Mouse (Mus musculus) cerebellum, adult 2 months (tissue): ENCODE results near the gene Dlgap5. TPM values are rescaled to one million over a fixed set of nuclear protein-coding genes. Genes with fewer than 3 reads are reported as not detected.

ENCODE experiments used
- DNase-seq, 2 experiments: peaks; one replicate each; pipeline ENCODE4 v3.0.0; 2021
- H3K27ac ChIP-seq: fragments of 200-500 bp; 2 replicates; pipeline ENCODE4 v1.5.1; 2012; ENCODE audit warnings: low read length, control low read depth, inconsistent platforms; ENCODE audit not compliant: insufficient read depth
- H3K27me3 ChIP-seq: fragments of 200-500 bp; 2 replicates; pipeline ENCODE4 v1.6.1; 2012; ENCODE audit warnings: inconsistent platforms, mild to moderate bottlenecking, low read length, moderate library complexity; ENCODE audit not compliant: control insufficient read depth, insufficient read depth
- H3K4me1 ChIP-seq: fragments of 200-500 bp; 2 replicates; pipeline ENCODE4 v1.6.1; 2011; ENCODE audit warnings: low read length; ENCODE audit not compliant: control insufficient read depth, insufficient read depth
- H3K4me3 ChIP-seq: fragments of 200-500 bp; replicated peaks from 2 replicates; pipeline ENCODE3; 2011; ENCODE audit warnings: mild to moderate bottlenecking, low read depth, low read length, control low read depth; ENCODE audit not compliant: insufficient read depth
- CTCF ChIP-seq: fragments of 200-500 bp; IDR thresholded peaks from 2 replicates; pipeline ENCODE4 v1.5.1; 2011; ENCODE audit warnings: low read depth, mild to moderate bottlenecking, control low read depth, low read length, moderate library complexity, borderline replicate concordance; ENCODE audit not compliant: insufficient read depth
- POLR2A ChIP-seq: fragments of 200-500 bp; IDR thresholded peaks from 2 replicates; pipeline ENCODE4 v1.6.1; 2011; ENCODE audit warnings: low read length, control low read depth, borderline replicate concordance; ENCODE audit not compliant: insufficient read depth
- WGBS: fragments of 180-500 bp; shearing (Covaris S2); methylation state at CpG from one replicate; pipeline ENCODE4 v1.1.7; 2018; 5-methylcytosine and 5-hydroxymethylcytosine counted together
- polyA plus RNA-seq: library from polyadenylated mRNA; depleted of rRNA; stranded (reverse); fragments of >200 nt; gene quantifications from 2 replicates; pipeline ENCODE4 v1.2.3, GENCODE M21; 2012

The Dlgap5 gene
- polyA plus RNA-seq, 1 experiment: 0.31 TPM

DNA sequence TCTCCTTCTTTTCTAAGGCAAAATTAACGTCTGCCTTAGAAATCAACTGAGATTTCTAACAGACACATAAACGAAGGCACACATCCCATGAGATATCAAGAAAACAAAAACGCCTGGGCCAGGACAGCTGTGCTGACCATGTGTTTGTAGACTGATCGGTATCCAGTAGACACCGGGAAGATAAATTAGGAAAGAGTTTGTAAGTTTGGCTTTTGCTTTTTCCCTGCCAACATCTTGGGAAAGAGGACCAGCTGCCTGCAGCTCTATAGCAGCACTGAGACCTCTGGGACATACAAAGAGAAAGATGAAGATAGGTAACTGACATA, 422 bp upstream of the Dlgap5 start:
- H3K27ac ChIP-seq: no peak overlapping the region
- H3K27me3 ChIP-seq: no peaks in the 10 kb centered on the region
- TF ChIP-seq CTCF (no peak), POLR2A (no peak)
- DNase-seq: no peak
- 26% methylated on average over 5 of the region's 5 CpGs for WGBS
- peak overlapping the region; percentile 93 for H3K4me3 ChIP-seq
- H3K4me1 ChIP-seq: no peaks in the 10 kb centered on the region

DNA sequence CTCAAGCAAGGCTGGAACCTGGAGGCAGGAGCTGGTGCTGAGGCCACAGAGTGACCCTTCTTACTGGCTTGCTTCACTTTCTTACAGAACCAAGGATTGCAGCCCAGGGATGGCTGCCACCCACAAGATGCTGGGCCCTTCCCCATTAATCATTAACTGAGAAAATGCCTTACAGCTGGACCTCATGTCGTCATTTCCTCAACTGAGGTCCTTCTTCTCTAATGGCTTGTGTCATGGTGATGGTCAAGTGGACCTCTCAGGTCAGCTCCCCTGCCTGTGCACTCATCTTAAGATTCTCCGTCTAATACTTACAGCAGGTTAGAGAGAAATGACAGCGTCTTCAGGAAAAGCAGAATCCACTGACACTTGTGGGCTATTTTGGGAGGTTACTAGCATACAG, 861 bp downstream of the Dlgap5 start:
- no peak for DNase-seq
- Histone ChIP-seq H3K27me3 (no peaks in the 10 kb centered on the region), H3K27ac (no peak overlapping the region), H3K4me1 (no peaks in the 10 kb centered on the region), H3K4me3 (no peak overlapping the region)
- TF ChIP-seq CTCF: no peak
- no peak for TF ChIP-seq POLR2A
- WGBS: 27% methylated on average over 3 of the region's 3 CpGs

DNA sequence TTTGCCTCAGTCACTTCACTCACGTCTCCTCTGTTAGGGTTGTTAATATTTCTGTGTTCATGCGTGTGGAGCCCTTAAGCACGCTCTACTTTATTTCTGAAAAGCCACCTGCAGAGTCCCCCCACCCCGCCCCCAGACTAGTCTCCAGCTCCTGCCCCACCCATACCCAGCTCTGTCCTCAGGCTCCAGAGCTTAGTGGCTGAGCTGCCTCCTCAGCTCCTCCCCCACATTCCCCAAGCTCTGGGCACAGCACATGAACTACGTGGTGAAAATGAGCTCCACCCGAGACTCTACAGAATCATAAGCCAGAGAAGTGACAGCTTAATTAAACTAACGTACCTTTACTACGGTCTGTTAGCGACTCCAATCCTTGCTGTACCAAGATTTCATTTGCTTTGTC, 12.2 kb downstream of the Dlgap5 start:
- no peak overlapping the region for H3K27ac ChIP-seq
- no peaks in the 10 kb centered on the region for H3K27me3 ChIP-seq
- no peaks in the 10 kb centered on the region for H3K4me1 ChIP-seq
- no peak for DNase-seq
- H3K4me3 ChIP-seq: no peak overlapping the region
- TF ChIP-seq POLR2A (no peak), CTCF (no peak)
- WGBS: 79% methylated on average over 9 of the region's 9 CpGs

- Histone ChIP-seq H3K4me3 (no peak overlapping the region), H3K27me3 (no peaks in the 10 kb centered on the region), H3K4me1 (no peaks in the 10 kb centered on the region), H3K27ac (no peak overlapping the region)
- TF ChIP-seq CTCF: no peak
- no peak for TF ChIP-seq POLR2A
- WGBS: 92% methylated on average over 8 of the region's 8 CpGs
- DNase-seq: no peak
Measured at GRCm38 (mm10) chr14:47402735-47403134, 15.5 kb downstream of the Dlgap5 start.

GRCm38 (mm10) chr14:47396165-47396652, 22.0 kb downstream of the Dlgap5 start:
- TF ChIP-seq POLR2A (no peak), CTCF (peak; percentile 59)
- no peaks in the 10 kb centered on the region for H3K4me1 ChIP-seq
- H3K4me3 ChIP-seq: no peak overlapping the region
- H3K27ac ChIP-seq: no peak overlapping the region
- 44% methylated on average over 5 of the region's 5 CpGs for WGBS
- no peaks in the 10 kb centered on the region for H3K27me3 ChIP-seq
- peak in 1 of 2 experiments; percentile 38 for DNase-seq

- Histone ChIP-seq H3K27ac (no peak overlapping the region), H3K4me3 (no peak overlapping the region), H3K4me1 (no peaks in the 10 kb centered on the region), H3K27me3 (no peaks in the 10 kb centered on the region)
- TF ChIP-seq CTCF: no peak
- TF ChIP-seq POLR2A: no peak
- 39% methylated on average over 15 of the region's 15 CpGs for WGBS
- DNase-seq: no peak
Measured at GRCm38 (mm10) chr14:47395462-47396026, 22.7 kb downstream of the Dlgap5 start.

DNA sequence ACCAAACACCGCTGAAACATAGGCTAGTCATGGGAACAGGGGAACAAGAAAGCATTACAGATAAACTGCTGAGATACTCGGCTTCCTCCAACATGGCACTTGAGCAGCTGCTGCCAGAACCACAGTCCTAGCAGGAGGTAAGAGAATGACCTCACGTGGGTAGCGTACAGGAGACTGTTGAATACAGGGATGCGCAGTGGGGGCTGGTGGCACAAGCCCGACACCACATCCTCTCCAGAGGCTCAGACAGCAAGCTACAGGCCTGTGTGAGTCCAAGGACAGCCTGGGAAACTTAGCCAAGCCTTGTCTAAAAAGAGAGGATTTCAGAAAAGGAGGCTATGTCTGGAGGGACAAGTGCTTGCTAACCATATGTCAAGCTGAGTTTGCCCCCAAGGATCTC, 23.2 kb downstream of the Dlgap5 start:
- TF ChIP-seq CTCF (no peak), POLR2A (no peak)
- Histone ChIP-seq H3K4me3 (no peak overlapping the region), H3K27me3 (no peaks in the 10 kb centered on the region), H3K4me1 (no peaks in the 10 kb centered on the region), H3K27ac (no peak overlapping the region)
- DNase-seq: no peak
- WGBS: 74% methylated on average over 6 of the region's 6 CpGs

GRCm38 (mm10) chr14:47393354-47394094, 24.7 kb downstream of the Dlgap5 start:
- no peak for DNase-seq
- Histone ChIP-seq H3K4me3 (no peak overlapping the region), H3K27ac (no peak overlapping the region), H3K4me1 (no peaks in the 10 kb centered on the region), H3K27me3 (no peaks in the 10 kb centered on the region)
- WGBS: 94% methylated on average over 10 of the region's 10 CpGs
- no peak for TF ChIP-seq POLR2A
- no peak for TF ChIP-seq CTCF
